Mouse (Mus musculus) liver, postnatal 0 days (tissue): ENCODE measurements around the gene Stk39. TPM values are rescaled to one million over a fixed set of nuclear protein-coding genes. Genes with fewer than 3 reads are reported as not detected.

Experiments
- ATAC-seq: fragments of 200-750 bp; cut with Nextera tagmentation; 2 replicates; pipeline ENCODE4 v1.8.0; 2017; ENCODE audit warnings: mild to moderate bottlenecking, moderate library complexity
- DNase-seq: peaks from one replicate; pipeline ENCODE4 v3.0.0-alpha.2; 2016
- H3K27ac ChIP-seq: fragments of 300-500 bp; sonication (generic); 2 replicates; pipeline ENCODE4 v1.5.1; 2014; ENCODE audit warnings: antibody characterized with exemption, moderate library complexity, mild to moderate bottlenecking, low read depth
- H3K27me3 ChIP-seq: fragments of 300-500 bp; sonication (generic); 2 replicates; pipeline ENCODE4 v1.6.1; 2014; ENCODE audit warnings: low read length, control low read depth, mixed read lengths; ENCODE audit not compliant: insufficient read depth
- H3K36me3 ChIP-seq: fragments of 300-500 bp; sonication (generic); replicated peaks from 2 replicates; pipeline ENCODE4 v1.6.1; 2014; ENCODE audit warnings: mild to moderate bottlenecking, control low read depth, low read length, moderate library complexity, mixed read lengths; ENCODE audit not compliant: insufficient read depth
- H3K4me1 ChIP-seq: fragments of 300-500 bp; sonication (generic); 2 replicates; pipeline ENCODE4 v1.6.1; 2014; ENCODE audit warnings: antibody characterized with exemption, mild to moderate bottlenecking, control low read depth; ENCODE audit not compliant: insufficient read depth
- H3K4me2 ChIP-seq: fragments of 300-500 bp; sonication (generic); 2 replicates; pipeline ENCODE4 v1.6.1; 2014; ENCODE audit warnings: low read depth, mild to moderate bottlenecking, low read length, moderate library complexity, mixed read lengths
- H3K4me3 ChIP-seq: fragments of 300-500 bp; sonication (generic); 2 replicates; pipeline ENCODE4 v1.5.1; 2014; ENCODE audit warnings: low read depth, low read length
- H3K9ac ChIP-seq: fragments of 300-500 bp; sonication (generic); replicated peaks from 2 replicates; pipeline ENCODE4 v1.6.1; 2014; ENCODE audit warnings: mild to moderate bottlenecking, moderate library complexity
- H3K9me3 ChIP-seq: fragments of 300-500 bp; sonication (generic); 2 replicates; pipeline ENCODE4 v1.6.1; 2016; ENCODE audit warnings: mild to moderate bottlenecking, control low read depth, low read length, mixed read lengths
- CTCF ChIP-seq: sonication (generic); IDR thresholded peaks from 2 replicates; pipeline ENCODE4 v1.5.1; 2016; ENCODE audit warnings: antibody characterized with exemption, low read depth
- EP300 ChIP-seq: IDR thresholded peaks from 2 replicates; pipeline ENCODE4 v1.6.1; 2016; ENCODE audit warnings: antibody characterized with exemption, low read depth, mild to moderate bottlenecking
- WGBS: fragments of 180-500 bp; shearing (Covaris S2); extraction: QIAGEN DNeasy Blood & Tissue Kit; methylation state at CpG from one replicate; pipeline ENCODE4 v1.1.7; 2014; ENCODE audit not compliant: insufficient replicate concordance; 5-methylcytosine and 5-hydroxymethylcytosine counted together
- polyA plus RNA-seq: library from polyadenylated mRNA; unstranded; fragments of >200 nt; fragmentation: Nextera tagmentation; extraction: Ambion mirVana; gene quantifications from 2 replicates; pipeline ENCODE4 v1.2.1, GENCODE M21; 2015

Gene Stk39
- polyA plus RNA-seq, 1 experiment from 2014 or later, result 1.7 TPM

DNA sequence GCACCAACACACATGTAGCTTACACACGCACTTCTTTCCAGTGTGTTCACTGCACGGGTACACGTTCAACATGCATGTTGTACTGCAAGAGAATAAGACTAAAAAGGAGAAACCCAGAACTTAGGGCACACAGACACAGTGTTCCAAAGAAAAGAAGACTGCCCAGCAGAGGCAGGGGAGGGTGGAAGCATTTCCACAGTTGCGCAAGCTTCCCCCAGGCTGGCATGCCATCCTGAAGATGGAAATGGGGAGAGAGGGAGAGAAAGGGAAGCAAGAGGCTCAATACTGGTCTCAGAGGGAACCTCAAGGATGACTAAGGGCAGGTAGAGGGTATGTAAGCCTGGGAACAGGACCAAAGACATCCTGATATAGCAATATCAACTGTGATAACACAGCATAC, 7.6 kb downstream of the Stk39 start:
- no peak overlapping the region for H3K9ac ChIP-seq
- H3K4me3 ChIP-seq, result no peak overlapping the region
- H3K4me1 ChIP-seq, result peaks cover 5% of the 10 kb centered on the region; the same call in 1 of the 2 replicates
- H3K4me2 ChIP-seq, result no peak overlapping the region
- no peaks in the 10 kb centered on the region for H3K9me3 ChIP-seq
- WGBS, result 82% methylated on average over 4 of the region's 4 CpGs
- no peak overlapping the region for H3K27ac ChIP-seq
- H3K36me3 ChIP-seq, result no peaks in the 10 kb centered on the region
- ATAC-seq, result no peak
- TF ChIP-seq CTCF, result no peak
- TF ChIP-seq EP300, result no peak
- peaks cover 1% of the 10 kb centered on the region for H3K27me3 ChIP-seq
- no peak for DNase-seq

- Histone ChIP-seq H3K9me3 (no peaks in the 10 kb centered on the region), H3K4me1 (peaks cover 5% of the 10 kb centered on the region; the same call in 1 of the 2 replicates)
These were observed 8.3 kb downstream of the Stk39 start for GRCm38 (mm10) chr2:68463801-68464200.

DNA sequence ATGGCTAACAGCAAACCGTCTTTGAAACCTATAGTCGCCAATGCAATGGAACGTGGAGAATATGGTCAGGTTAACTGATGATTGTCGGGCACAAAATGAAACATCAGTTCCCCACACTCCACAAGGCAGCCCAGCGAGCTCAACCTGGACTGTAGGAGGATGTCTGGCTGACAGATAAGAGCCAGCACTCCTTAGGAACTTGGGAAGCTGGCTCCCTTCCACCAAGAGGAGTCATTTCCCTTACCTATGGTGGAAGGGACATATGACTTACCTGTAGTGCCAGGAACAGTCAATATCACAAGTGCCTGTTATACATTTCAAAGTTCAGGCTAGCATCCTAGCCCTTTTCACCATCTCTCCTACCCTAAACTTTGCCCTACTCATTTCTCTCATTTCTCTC, 14.0 kb downstream of the Stk39 start:
- H3K4me2 ChIP-seq, result no peak overlapping the region
- TF ChIP-seq EP300 (no peak), CTCF (no peak)
- H3K4me3 ChIP-seq, result no peak overlapping the region
- 70% methylated on average over 5 of the region's 5 CpGs for WGBS
- DNase-seq (no peak), ATAC-seq (no peak)
- no peaks in the 10 kb centered on the region for H3K9me3 ChIP-seq
- H3K36me3 ChIP-seq, result no peaks in the 10 kb centered on the region
- no peak overlapping the region for H3K9ac ChIP-seq
- H3K4me1 ChIP-seq, result no peaks in the 10 kb centered on the region
- no peak overlapping the region for H3K27ac ChIP-seq
- no peaks in the 10 kb centered on the region for H3K27me3 ChIP-seq

More at GRCm38 (mm10) chr2:68463801-68464200, 8.3 kb downstream of the Stk39 start:
- Histone ChIP-seq H3K9ac (no peak overlapping the region), H3K27me3 (no peaks in the 10 kb centered on the region; the same call in 1 of the 2 replicates), H3K36me3 (no peaks in the 10 kb centered on the region), H3K27ac (no peak overlapping the region), H3K4me3 (no peak overlapping the region), H3K4me2 (no peak overlapping the region)
- 65% methylated on average over 4 of the region's 4 CpGs for WGBS
- DNase-seq (no peak), ATAC-seq (no peak)
- TF ChIP-seq EP300, result no peak
- no peak for TF ChIP-seq CTCF

DNA sequence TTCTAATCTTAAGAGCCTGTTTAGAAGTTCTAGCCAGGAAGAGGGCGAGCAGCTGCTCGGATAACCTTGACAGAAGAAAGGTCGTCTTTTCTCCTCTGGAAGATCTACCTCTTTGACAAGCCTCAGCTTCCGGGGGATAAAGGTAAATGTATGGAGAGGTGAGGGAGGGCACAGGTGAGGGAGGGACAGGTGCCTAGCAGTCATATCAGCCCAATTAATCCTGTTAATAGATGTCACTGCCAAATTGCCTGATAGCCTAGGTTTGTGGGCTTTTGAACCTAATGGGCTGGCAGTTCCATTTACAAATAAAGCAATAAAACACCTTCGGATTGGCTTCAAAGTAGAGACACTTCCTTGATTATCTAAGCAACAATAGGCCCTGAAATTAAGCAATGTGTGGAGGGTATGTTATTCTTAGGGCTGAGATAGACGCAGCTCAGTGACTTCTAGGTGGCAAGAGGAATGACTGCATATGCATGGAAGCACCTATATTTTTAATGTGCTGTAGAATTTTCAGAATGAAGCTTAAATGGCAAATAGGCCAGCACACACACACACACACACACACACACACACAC, 14.5 kb downstream of the Stk39 start:
- ATAC-seq (no peak), DNase-seq (no peak)
- Histone ChIP-seq H3K9ac (no peak overlapping the region), H3K9me3 (no peaks in the 10 kb centered on the region), H3K4me3 (no peak overlapping the region), H3K27me3 (no peaks in the 10 kb centered on the region), H3K36me3 (no peaks in the 10 kb centered on the region), H3K4me1 (no peaks in the 10 kb centered on the region), H3K27ac (no peak overlapping the region), H3K4me2 (no peak overlapping the region)
- TF ChIP-seq EP300 (no peak), CTCF (no peak)
- WGBS, result 68% methylated on average over 6 of the region's 6 CpGs

DNA sequence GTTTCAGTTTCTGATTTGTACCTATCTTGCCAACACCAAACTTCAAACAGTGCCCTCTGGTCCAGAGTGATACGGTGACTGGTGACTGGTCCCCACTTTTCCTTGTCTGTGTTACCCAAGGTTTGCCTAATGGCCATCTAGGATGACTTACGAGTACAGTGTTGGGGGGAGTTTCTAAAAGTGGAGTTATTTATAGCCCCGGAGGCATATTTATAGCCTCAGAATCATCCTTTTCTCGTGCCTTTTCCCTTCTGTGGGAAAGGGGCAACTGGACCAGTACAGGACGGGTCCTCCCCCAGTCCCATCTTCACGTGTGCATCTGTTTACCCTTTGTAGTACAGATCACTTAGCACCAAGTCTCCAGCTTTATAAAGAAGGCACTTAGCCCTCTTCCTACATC, 15.2 kb downstream of the Stk39 start:
- TF ChIP-seq CTCF (no peak), EP300 (no peak)
- ATAC-seq, result no peak

GRCm38 (mm10) chr2:68452379-68452778, 19.7 kb downstream of the Stk39 start:
- WGBS, result 59% methylated on average over 4 of the region's 4 CpGs
- no peak overlapping the region for H3K27ac ChIP-seq
- ATAC-seq, result no peak

More for the DNA sequence above, 15.2 kb downstream of the Stk39 start:
- H3K9me3 ChIP-seq, result no peaks in the 10 kb centered on the region
- no peaks in the 10 kb centered on the region for H3K36me3 ChIP-seq
- H3K9ac ChIP-seq, result no peak overlapping the region
- no peak for DNase-seq
- H3K27me3 ChIP-seq, result no peaks in the 10 kb centered on the region
- WGBS, result 68% methylated on average over 6 of the region's 6 CpGs
- no peaks in the 10 kb centered on the region; the same call in 1 of the 2 replicates for H3K4me1 ChIP-seq
- H3K4me3 ChIP-seq, result no peak overlapping the region
- no peak overlapping the region for H3K27ac ChIP-seq
- H3K4me2 ChIP-seq, result no peak overlapping the region

DNA sequence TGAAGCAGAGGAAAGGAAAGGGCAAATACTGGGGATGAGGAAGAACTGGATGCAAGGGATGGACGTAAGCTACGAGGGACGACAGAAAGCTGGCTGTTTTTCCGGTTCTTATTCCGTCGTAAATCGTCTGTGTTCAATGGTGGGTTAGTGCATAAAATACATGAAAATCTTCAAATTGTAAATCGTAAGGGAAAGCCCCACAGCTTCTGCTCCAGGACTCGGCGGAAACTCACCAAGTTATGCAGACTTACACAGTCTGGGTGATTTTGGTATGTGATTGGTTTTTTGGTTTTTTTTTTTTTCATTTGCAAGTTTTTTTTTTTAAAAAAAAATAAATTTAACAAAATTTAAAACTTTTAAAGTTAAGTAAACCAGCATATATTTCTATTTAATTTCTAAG, 24.0 kb downstream of the Stk39 start:
- 87% methylated on average over 10 of the region's 10 CpGs for WGBS

More at GRCm38 (mm10) chr2:68452379-68452778, 19.7 kb downstream of the Stk39 start:
- H3K27me3 ChIP-seq, result no peaks in the 10 kb centered on the region
- H3K9me3 ChIP-seq, result no peaks in the 10 kb centered on the region
- no peak overlapping the region for H3K4me3 ChIP-seq
- DNase-seq, result no peak
- TF ChIP-seq CTCF (no peak), EP300 (no peak)
- no peak overlapping the region for H3K9ac ChIP-seq
- no peak overlapping the region for H3K4me2 ChIP-seq
- H3K4me1 ChIP-seq, result no peaks in the 10 kb centered on the region; the same call in 1 of the 2 replicates
- H3K36me3 ChIP-seq, result no peaks in the 10 kb centered on the region

More for the DNA sequence above, 24.0 kb downstream of the Stk39 start:
- Histone ChIP-seq H3K9ac (no peak overlapping the region), H3K36me3 (no peaks in the 10 kb centered on the region), H3K4me3 (no peak overlapping the region), H3K4me2 (no peak overlapping the region), H3K9me3 (no peaks in the 10 kb centered on the region), H3K27ac (no peak overlapping the region), H3K27me3 (no peaks in the 10 kb centered on the region), H3K4me1 (no peaks in the 10 kb centered on the region; the same call in 1 of the 2 replicates)
- TF ChIP-seq CTCF (no peak), EP300 (no peak)
- ATAC-seq (no peak), DNase-seq (no peak)
